Mouse (Mus musculus) urinary bladder, postnatal 25 days (tissue): ENCODE measurements at regions not wholly inside any gene's neighbourhood (a gene's known extent, or its start where the extent isn't known, plus 50 kb on each side); places are given as distances from the start of the nearest gene placed in this dataset.

ENCODE experiments used
- DNase-seq: peaks from one replicate; pipeline ENCODE4 v3.0.0; 2022; ENCODE audit warnings: low spot score

GRCm38 (mm10) chr17:14540269-14540975 lies 153.6 kb downstream of the Thbs2 start:
- DNase-seq = no peak

GRCm38 (mm10) chr17:14539651-14540050 lies 154.4 kb downstream of the Thbs2 start:
- DNase-seq = no peak

- no peak for DNase-seq
Measured at GRCm38 (mm10) chr17:14539191-14539590, 154.8 kb downstream of the Thbs2 start.

DNA sequence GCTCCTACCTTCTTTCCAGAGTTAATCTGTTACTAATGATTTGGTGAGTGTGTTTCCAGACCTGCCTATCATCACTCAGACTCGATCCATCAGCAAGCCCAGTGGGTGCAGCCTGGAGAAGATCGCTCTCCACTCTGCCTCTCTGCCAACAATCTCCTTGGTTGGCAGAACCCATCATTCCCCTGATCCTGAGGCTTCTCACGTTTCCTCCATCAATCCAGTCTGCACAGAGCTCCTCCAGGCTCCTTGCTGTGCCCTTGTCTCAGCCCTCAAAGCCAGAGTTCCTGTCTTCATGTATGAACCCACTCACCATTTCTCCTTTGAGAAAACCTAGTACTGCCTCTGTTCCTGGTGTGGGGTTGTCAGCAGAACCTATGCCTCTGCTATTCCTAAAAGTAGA lies 155.5 kb downstream of the Thbs2 start:
- no peak for DNase-seq

DNA sequence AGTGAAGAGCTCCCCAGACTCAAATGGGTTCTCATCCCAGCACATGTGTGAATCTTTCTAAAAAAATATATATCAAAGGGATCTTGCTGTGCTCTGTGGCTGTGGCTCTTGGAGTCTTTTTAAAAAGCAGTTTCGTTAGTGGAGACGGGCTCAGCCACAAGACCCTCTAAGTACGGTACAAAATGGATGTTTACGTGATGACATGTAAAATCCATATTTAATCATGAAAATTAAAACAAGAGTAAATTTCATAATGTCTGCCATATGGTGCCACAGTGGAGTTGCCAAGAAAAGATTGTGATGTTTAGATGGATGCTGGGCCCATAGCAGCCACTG lies 161.1 kb downstream of the Thbs2 start:
- DNase-seq = no peak

DNA sequence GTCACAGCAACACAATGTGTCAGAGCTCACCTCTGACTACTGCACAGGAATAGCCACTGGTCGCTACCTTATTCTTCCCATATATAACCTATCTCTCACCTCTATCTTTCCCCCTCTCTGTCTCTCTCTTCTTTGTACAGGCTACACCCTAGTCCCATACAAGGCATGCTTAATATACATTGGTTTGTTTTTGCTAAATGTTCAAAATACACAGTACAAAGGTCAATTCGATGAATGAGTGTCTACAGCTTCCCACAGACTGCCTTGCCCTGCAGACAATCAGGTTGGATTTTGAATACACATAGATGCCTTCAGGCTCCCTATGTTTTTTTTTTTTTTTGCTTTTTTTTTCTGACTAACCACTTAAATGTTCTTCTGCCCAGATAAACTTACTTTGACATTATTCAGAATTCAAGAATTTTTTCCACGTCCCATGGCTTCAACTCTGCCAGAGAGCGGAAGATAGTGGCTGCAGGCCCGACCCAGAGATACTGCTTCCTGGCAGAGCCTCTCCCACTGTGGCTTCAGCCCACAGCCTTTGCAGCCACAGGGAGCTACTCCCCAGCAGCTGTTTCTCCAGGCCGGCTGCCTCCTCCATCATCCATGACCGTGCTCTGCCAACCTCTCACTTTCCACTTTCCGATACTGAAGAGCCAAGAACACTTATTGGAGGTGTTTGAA lies 161.6 kb downstream of the Thbs2 start:
- no peak for DNase-seq

DNA sequence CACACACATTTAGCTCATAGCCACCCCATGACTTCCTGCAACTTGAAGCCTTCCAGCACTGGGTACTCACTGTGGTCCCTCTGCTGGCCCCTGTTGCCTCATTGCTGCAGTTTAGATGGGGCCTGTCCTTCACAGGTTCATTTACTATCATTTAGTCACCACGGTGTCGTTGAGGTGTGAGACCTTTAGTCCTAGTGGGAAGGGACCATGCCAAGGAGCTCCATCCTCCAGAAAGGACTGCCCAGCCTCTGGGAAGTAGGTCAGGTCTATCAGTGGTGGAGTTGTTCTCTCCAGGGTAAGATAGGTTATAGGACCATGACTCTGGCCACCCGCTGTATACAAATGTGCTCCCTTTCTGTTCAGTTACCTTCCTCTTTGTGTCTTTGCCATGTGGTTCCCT lies 162.2 kb downstream of the Thbs2 start:
- DNase-seq = no peak

DNA sequence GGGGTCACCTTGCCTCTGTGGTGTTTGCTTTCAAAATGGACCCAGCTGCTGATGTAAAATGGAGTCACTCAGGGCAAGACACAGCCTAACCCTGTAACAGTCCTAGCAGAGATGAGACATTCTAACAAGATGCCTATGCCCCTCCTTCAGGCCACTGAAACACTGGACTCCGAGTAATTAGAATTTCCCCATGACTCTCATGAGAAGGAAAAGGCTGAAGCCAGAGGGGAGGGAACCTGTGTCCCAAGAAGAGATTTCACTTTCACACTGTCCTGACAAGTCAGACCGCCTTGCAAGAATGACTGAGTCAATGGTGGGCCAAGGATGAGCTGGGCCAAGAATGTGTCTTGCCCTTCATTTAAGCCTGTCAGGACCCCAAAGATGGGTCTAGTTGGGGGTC lies 166.3 kb downstream of the Thbs2 start:
- DNase-seq = no peak

DNA sequence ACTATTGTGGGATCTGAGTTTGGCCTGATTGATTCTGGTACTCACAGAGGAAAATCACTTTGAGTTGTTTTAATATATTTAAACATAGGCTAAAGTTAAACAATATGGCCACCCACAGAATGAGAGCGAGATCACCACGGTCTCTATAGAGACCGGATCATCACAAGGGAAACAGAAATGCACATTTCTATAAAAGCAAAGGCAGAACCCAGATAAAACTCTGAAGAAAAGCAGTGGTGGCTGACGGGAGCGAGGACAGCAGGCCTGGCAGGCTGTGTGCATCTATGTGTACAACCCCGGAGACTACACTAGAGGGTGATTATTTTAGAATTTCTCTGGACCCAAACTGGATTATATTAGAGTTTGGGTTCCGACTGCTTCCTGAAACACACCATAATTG lies 168.8 kb downstream of the Thbs2 start:
- no peak for DNase-seq

DNA sequence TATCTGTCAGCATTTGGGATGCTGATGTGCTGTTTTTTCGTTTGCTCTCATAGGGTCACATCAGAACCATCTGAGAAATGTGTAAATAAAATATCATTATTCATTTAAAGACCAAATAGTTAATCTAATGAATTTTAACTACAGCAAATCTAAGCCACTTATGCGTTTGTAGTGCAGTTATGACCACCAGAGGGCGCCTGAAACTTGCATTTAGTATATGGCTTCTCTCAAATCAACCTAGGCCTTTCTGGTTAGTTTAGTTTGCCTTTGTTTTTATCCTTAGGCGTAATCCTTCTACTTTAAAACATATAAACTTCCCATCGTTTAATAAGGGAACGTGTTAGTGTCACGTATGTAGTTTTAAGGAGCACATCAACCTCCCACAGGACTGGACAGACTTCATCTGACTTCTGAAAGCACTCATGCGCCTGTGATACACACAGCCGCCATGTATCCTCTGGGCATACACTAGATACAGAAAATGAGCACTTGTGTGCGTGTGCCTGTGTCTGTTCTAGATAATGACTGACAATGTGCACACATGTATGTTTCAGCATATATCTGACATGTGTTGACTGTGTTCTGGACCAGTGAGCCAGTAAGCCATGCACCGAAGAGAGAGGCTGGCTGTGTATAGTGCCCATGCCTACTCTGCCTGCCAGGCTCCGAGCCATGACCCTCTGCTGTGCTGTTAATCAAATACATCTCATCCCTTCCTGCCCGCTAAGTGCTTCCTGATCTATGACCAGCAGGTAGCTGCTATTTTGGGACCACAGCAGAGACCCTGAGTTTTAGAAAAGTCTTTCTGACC lies 169.4 kb downstream of the Thbs2 start:
- DNase-seq = peak; percentile 66

DNA sequence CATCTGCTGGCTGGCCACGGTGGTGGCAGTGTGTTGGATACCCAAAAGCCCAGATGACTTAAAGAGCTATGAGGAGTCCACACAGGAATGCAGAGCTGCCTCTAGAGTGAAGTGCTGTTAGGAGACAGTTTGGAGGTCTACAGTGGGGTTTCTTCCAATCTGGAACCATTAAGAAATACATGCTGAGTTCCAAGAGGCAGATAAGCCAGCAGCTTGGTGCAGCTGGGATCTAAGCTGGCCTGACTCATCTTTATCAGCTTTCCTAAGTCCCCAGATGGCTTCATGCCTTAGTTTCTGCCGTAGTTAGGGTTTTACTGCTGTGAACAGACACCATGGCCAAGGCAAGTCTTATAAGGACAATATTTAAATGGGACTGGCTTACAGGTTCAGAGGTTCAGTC lies 172.0 kb downstream of the Thbs2 start:
- DNase-seq = no peak

DNA sequence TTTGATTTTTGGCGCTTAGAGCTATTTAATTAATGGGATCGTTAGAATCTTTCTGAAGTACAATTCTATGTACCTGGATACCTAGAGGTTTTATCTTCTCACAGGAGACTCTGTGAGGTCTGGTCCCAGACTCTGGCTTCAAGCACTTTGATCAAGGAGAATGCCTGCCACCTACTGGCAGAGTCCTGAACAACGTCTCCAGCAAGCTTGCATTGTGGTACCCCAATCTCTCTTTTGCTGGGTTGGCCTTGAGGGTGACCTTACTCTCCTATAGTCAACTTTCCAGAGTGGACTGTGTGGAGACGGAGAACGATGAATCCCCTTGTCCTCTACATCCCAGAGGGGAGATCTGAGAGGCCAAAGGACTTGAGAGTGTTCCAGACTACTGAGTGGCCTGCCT lies 173.5 kb downstream of the Thbs2 start:
- peak; percentile 70 for DNase-seq

DNA sequence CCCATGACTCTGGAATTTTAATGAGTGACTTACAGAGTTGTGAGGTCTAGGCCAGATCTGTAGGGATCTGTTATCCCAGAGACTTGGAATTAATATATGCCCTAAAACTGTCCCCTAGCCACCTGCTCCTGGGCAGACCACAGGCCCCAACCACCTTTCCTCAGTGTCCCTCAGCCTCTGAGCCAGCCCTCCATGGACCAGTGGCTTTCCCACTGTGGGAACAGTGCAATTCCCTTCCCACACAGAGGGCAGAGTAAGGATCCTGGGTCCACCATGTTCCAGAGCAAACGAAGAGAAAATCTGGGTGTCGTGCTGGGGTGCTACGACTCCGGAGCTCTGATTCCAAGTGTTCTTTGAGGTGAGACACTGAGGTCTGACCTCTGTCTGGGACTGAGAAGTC lies 174.7 kb downstream of the Thbs2 start:
- no peak for DNase-seq

DNA sequence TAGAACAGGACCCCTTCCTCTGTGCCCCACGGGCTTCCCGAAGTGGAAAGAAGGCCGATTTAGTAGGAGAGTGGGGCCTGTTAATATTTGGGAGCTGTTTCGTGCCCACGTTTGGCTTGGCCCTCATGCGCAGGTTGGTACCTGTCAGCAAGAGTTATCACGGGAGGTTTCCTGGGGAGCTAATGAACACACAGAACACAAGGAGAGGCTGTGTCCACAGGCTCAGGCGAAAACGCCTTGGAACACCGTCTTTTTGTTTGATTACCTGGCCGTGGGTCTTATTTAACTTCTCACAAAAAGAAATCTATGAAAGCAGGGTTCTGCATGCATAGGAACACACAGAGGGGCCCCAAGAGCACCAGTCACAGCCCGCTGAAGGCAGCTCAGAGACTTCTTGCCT lies 175.8 kb downstream of the Thbs2 start:
- DNase-seq = no peak

- no peak for DNase-seq
Measured at GRCm38 (mm10) chr17:14517368-14517767, 176.7 kb downstream of the Thbs2 start.

- DNase-seq = peak; percentile 48
Measured at GRCm38 (mm10) chr17:14516097-14516496, 177.9 kb downstream of the Thbs2 start.

DNA sequence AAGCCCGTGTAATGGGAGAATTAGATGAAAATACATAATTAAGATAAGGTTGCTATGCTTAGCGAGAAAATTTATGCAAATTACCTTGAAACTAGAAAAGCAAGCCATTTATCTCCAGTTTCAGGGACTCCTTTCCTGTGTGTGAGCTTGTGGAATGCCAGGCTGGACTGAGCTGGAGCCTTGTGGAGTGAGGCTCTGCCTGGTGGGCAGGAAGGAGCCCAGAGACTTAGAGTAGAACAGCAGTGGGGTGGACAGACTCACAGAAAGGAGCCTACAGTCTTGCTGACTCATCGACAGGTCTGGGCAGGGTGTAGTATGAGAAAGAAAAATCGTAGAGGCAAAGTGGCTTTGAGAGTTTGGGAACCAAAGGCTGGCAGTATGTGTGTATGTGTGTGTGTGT lies 180.6 kb downstream of the Thbs2 start:
- DNase-seq = no peak

DNA sequence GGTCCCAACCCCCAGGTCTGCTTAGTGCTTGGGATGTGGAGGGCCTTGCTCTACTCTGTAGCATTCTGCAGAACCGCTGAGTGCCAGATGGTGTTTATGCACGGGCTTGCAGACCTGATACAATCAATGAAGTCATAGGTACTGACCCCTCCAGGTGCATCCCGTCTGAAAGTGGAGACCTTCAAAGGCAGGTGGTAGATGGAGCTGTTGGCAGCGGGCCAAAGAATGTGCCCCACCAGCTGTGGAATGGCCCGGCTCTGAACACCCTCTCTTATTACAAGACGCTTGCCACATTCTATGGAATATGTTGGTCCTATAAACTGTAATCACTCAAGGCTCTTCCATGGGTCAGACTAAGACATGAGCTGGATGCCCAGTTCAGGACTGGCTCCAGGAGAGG lies 183.5 kb downstream of the Thbs2 start:
- DNase-seq = no peak

- DNase-seq = no peak
Measured at GRCm38 (mm10) chr17:14507111-14507510, 186.9 kb downstream of the Thbs2 start.

DNA sequence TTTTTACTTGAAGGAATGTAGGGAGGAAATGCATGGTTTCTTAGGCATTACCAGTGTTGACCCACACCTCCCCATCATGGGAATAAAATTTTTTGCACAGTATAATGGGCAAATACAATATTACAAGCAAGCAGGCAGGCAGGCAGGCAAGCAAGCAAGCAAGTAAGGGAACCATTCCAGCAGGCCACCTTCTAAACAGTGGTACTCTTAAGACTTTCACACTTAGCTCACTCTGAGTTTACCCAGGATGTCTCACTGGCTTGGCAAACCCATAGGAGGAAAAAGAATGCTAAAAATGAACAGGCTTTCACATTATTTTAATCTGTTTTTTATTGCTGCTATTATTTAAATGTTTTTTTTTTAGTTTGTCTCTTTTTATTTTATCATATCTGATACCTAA lies 187.9 kb downstream of the Thbs2 start:
- DNase-seq = no peak

GRCm38 (mm10) chr17:14505415-14505814 lies 188.6 kb downstream of the Thbs2 start:
- DNase-seq = no peak

DNA sequence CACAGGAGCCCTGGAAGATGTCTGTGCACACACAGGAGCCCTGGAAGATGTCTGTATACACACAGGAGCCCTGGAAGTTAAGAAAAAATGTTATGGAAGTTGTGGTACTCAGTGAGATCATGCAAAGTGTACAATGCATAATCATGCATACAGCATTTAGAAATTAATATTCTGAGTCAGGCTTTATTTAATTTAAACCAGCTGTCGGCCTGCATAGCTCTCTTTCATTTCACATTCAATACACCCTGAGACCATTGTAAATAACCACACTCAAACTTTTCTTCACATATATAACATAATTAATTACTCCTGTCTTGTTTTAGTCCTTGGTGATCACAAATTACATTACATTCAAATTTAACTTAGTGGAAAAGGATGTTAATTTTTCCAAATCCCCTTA lies 190.4 kb downstream of the Thbs2 start:
- DNase-seq = no peak

- no peak for DNase-seq
Measured at GRCm38 (mm10) chr17:14501341-14501740, 192.7 kb downstream of the Thbs2 start.
